Mouse (Mus musculus): ENCODE measurements at regions not wholly inside any gene's neighbourhood (a gene's known extent, or its start where the extent isn't known, plus 50 kb on each side); places are given as distances from the start of the nearest gene placed in this dataset.
A peak's percentile ranks its signal among the peaks of the same experiment; 100 is the strongest.

GRCm38 (mm10) chr14:54101775-54102174, 152.1 kb downstream of the Dad1 start:
- DNase-seq (ENCODE audit: low read depth, low spot score), result no peak

GRCm38 (mm10) chr14:54099360-54099759, 154.5 kb downstream of the Dad1 start:
- peak; percentile 36 for DNase-seq (ENCODE audit: low read depth, low spot score)

- no peak for DNase-seq (ENCODE audit: low read depth, low spot score)
Observed at GRCm38 (mm10) chr14:54098122-54098775, 155.7 kb downstream of the Dad1 start.

- no peak for DNase-seq (ENCODE audit: low read depth, low spot score)
Observed at GRCm38 (mm10) chr14:54097026-54097425, 156.9 kb downstream of the Dad1 start.

- no peak for DNase-seq (ENCODE audit: low read depth, low spot score)
Observed at GRCm38 (mm10) chr14:54092444-54092843, 161.5 kb downstream of the Dad1 start.

- DNase-seq (ENCODE audit: low read depth, low spot score), result peak; percentile 88
Observed at GRCm38 (mm10) chr14:54086660-54087059, 167.2 kb downstream of the Dad1 start.

GRCm38 (mm10) chr14:54074659-54075058, 179.2 kb downstream of the Dad1 start:
- DNase-seq (ENCODE audit: low read depth, low spot score), result no peak

GRCm38 (mm10) chr14:54072283-54072912, 181.5 kb downstream of the Dad1 start:
- DNase-seq (ENCODE audit: low read depth, low spot score), result peak; percentile 23

- DNase-seq (ENCODE audit: low read depth, low spot score), result no peak
Observed at GRCm38 (mm10) chr14:54070240-54070639, 183.7 kb downstream of the Dad1 start.

GRCm38 (mm10) chr14:54068684-54069083, 185.2 kb downstream of the Dad1 start:
- no peak for DNase-seq (ENCODE audit: low read depth, low spot score)

GRCm38 (mm10) chr14:54065466-54065865, 188.4 kb downstream of the Dad1 start:
- peak; percentile 18 for DNase-seq (ENCODE audit: low read depth, low spot score)

- peak; percentile 86 for DNase-seq (ENCODE audit: low read depth, low spot score)
Observed at GRCm38 (mm10) chr14:54064541-54065402, 189.1 kb downstream of the Dad1 start.

GRCm38 (mm10) chr14:54061570-54061969, 192.3 kb downstream of the Dad1 start:
- peak; percentile 85 for DNase-seq (ENCODE audit: low read depth, low spot score)

GRCm38 (mm10) chr14:54059776-54060175, 194.1 kb downstream of the Dad1 start:
- peak; percentile 89 for DNase-seq (ENCODE audit: low read depth, low spot score)

GRCm38 (mm10) chr14:54059096-54059495, 194.8 kb downstream of the Dad1 start:
- DNase-seq (ENCODE audit: low read depth, low spot score), result no peak

- DNase-seq (ENCODE audit: low read depth, low spot score), result no peak
Observed at GRCm38 (mm10) chr14:54056691-54057090, 197.2 kb downstream of the Dad1 start.

GRCm38 (mm10) chr14:54055390-54055789, 198.5 kb downstream of the Dad1 start:
- peak; percentile 50 for DNase-seq (ENCODE audit: low read depth, low spot score)

GRCm38 (mm10) chr14:54042286-54042685, 211.6 kb downstream of the Dad1 start:
- no peak for DNase-seq (ENCODE audit: low read depth, low spot score)

GRCm38 (mm10) chr14:54040644-54041043, 213.3 kb downstream of the Dad1 start:
- no peak for DNase-seq (ENCODE audit: low read depth, low spot score)

GRCm38 (mm10) chr14:54034516-54034915, 219.4 kb downstream of the Dad1 start:
- DNase-seq (ENCODE audit: low read depth, low spot score), result no peak

- no peak for DNase-seq (ENCODE audit: low read depth, low spot score)
Observed at GRCm38 (mm10) chr14:54023552-54023951, 230.4 kb downstream of the Dad1 start.

- DNase-seq (ENCODE audit: low read depth, low spot score), result no peak
Observed at GRCm38 (mm10) chr14:54021443-54021842, 232.5 kb downstream of the Dad1 start.
